Mouse (Mus musculus): Measurements from ENCODE around the gene Hist2h3c1.
"Not testable (repeated sequence)": the region's sequence is repeated elsewhere in the genome, so short reads cannot be mapped to it uniquely, and the experiment has no call there.

The Hist2h3c1 gene

DNA sequence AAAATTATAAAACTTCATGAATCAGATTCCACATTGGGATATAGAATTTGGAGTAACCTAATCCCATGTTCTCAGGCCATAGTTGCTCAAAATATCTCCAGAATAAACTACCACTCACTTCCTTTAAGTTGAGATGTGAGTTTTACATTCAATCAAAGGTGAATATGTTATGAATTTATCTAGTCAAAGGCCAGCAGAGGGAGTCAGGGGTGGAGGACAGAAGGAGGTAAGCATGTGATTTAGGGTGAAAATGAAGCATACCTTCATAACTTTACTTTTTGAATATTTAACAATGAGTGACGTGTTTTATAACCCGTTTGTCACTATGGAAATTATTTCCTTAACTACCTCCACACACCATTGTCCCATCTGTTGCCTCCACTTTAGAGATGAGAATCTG, 11.6 kb upstream of the Hist2h3c1 start:
- DNase-seq (ENCODE audit: low spot score in 2 of 2), result no peak

DNA sequence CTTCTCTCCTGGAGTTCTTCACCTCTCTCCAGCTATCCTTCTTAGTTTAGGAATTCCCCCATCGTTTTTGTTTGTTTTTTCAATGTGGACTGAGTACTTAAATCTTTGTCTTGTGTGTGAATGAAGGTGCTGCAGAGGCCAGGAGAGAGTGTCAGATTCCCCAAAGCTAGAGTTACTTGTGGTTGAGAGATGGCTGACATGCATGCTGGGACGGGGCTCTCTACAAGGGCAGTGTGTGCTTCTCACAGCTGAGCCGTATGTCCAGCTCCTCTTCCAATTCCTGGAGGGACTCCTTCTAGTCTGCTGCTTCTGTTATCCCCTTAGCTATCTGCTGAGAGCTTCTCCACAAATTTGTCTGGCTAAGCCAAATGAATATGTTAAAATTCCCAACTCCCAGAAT, 10.6 kb upstream of the Hist2h3c1 start:
- no peak for DNase-seq (ENCODE audit: low spot score in 2 of 2)

DNA sequence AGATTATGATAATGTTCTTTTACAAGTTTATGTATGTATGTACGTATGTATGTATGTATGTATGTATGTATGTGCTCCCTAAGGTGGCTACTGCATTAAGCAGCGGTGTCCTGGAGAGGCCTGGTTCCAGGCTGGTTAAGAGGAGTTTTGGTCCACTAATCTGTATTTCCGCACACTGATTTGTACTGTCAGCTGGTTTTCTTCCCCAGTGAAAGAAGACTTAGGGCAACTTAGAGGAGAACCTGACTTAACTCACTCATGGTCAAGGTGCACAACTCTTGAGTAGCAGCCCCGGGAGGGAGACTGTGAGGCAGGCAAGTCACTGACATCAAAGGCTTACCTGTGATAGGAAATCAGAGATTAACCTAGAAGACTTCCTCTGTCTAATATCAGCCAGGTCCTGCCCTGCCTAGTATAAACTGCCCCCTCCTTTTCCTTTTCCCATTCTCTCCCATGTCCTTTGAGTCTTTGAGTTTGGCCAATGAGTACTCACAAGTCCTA, 9.6 kb upstream of the Hist2h3c1 start:
- no peak for DNase-seq (ENCODE audit: low spot score in 2 of 2)

DNA sequence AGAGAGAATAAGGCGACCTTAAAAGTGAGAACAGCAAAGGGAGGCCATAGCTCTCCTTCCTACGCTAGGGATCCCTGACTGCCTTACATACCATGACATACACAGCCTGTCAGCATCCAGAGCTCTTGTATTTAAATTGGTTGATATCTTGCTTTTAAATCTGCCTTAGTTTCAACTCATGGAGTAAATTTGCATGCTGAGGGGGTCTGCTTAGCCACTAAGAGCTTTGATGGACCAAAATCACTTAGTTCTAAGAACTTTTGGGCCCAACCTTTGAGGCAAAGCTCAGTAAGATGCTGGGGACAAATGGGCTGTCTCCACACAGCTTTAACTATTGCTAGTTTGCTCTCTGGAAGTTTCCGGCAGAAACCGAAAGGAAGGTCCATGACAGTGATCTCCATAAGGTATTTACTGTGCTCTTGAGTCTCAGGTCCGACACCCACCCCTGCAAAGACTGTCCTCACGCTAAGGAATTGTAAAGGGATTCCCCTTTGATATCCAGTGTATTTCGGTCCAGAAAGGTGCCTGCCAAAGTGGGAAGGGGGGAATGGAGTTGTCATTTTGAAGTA, 9.1 kb upstream of the Hist2h3c1 start:
- DNase-seq (ENCODE audit: low spot score in 2 of 2), result no peak

DNA sequence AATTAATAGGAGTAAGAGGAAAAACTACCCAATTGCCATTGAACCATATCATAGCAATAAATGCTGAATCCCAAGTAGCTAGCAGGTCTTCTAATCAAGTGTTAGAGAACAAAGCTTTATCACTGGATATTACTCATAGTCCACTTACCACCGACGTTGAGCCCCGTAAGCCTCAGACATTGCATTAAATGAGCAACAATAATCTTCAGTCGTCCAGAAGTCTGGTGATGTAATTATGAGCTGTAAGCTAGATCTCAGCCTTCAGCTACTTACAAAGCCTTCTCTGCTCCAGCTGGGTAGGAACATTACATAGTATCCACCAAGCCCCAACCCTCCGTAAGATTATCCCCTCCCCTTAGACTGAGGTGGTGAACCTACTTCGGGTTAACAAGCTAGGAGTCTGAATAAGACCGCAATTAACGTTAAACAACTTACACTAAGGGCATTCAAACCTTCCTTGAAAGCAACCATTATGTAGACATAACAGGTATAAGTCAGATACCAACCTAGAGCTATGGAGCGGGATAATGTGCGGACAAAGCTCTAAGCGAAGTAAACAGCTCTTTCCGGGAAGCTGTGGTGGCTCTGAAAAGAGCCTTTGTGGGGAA, 8.5 kb upstream of the Hist2h3c1 start:
- DNase-seq (ENCODE audit: low spot score in 2 of 2), result no peak

DNA sequence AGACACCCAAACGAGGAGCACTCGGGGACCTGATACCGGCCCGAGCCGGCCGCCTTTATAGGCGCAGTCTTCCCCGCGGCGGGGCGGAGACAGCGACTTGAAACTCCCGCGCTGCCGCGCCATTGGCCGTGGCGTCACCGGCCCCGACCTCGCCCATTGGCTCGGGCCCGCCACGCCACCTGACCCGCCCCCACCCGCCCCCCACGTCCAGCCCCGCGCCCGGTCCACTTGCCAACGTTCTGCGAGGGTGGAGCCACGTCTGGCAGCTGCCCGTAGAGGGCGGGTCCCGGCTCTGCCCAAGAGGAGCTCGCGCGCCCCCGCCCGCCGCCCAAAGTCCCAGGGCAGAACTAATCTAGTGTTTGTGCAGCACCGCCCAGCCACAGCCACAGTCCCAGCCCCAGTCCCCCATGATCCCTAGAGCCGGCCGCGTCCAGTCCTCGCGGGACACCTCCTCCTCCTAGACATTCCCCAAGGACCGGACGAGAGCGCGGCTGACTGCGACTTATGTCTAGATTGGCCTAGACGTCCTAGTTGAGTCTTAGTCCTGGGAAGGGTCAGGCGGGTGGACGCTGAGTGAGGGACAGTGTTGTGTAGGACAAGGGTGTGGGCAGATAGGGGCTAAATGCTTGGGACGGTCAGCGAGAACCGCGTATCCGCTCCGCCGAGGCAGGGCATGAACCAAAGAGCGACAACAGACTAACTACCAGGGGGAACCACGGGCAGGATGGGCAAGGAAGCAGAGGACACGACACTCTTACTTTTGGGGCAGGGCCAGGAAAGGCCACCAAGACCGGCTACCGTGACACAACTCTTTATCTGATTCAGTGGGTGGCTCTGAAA, 7.3 kb upstream of the Hist2h3c1 start, which contains the start of gene Hist2h3c2:
Gene Hist2h3c2, minus strand, starts transcription at position 174 of the 840 bp plus-strand sequence.
- DNase-seq (ENCODE audit: low spot score in 2 of 2), result peak; percentile 47 to 57

DNA sequence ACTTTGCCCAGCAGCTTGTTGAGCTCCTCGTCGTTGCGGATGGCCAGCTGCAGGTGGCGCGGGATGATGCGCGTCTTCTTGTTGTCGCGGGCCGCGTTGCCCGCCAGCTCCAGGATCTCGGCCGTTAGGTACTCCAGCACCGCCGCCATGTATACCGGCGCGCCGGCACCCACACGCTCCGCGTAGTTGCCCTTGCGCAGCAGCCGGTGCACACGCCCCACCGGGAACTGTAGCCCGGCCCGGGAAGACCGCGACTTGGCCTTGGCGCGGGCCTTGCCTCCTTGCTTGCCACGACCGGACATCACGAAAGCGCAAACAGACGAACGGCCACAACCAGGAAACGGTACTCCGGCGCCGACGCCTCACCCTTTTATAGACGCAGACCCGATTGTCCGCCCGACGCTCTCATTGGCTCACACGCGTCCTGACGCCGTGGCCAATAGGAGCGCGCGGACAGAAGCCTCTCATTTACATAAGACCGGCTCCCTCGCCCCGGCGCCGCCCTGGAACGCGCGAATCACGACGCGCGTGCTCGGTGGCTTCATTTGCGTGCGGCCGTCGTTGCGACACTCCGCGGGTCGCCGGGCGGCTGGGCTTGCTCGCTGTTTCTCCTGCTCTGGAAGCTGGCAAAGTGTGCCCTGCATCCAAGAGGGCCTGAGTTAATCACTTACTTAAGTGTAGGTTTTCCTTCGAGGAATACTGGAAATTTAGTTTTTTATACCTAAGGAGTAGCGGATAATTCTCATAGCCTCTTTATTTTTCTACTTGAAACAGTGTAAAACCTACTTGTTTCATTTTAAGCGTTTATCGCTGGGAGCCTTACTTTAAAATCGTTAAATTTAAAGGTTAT, 6.3 kb upstream of the Hist2h3c1 start, which contains the start of gene Hist2h2aa2:
Gene Hist2h2aa2, minus strand, starts transcription at position 328 of the 850 bp plus-strand sequence.
- peak; percentile 96 to 98 for DNase-seq (ENCODE audit: low spot score in 2 of 2)

DNA sequence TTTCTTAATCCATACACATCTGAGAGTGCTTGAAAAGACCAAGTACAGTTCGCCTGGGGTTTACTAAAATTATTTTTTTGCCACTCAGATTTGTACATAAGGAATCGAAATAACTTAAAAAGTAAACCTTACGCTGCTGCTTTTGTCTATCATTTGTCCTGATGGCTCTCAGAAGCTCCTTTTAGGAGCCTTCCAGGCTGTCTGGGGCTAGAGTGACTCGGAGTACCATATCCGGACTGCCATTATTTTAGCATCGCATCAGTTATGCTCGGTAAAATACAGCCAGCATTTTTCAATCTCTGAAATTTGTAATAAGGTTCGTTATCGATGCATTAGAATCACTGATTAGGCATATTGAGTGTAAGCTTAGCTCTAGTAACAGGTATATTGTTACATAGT, 5.7 kb upstream of the Hist2h3c1 start:
- DNase-seq (ENCODE audit: low spot score in 2 of 2), result no peak

DNA sequence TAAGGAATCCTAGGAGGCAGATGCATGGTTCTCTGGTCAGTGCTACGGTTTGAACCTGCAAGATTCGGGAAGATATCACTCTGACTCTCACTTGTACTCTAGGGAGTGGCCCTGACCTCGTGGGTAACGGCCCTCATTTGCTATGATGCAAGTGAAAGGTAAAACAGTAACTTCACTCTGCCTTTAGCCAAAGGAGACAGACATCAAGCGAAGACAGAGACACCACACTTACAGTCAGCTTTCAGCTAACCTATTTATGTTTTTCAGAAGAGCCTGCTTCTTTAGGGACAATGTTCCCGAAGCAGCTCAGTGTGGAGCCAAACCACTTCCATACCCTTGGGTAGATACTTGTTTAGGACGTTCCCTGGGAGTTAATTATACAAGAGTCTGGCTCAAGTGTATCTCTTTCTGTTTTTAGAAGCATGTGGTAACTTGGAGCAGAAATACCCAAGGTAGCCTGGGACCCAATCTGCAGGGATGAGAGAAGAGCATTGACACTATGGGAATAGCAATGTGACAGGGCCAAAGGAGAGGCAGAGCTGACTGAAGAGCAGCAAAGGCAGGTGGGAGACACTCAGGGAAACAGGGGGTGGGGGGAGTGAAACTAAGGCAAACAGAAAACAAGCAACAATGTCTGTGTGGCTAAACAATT, 2.4 kb upstream of the Hist2h3c1 start:
- no peak for DNase-seq (ENCODE audit: low spot score in 2 of 2)

DNA sequence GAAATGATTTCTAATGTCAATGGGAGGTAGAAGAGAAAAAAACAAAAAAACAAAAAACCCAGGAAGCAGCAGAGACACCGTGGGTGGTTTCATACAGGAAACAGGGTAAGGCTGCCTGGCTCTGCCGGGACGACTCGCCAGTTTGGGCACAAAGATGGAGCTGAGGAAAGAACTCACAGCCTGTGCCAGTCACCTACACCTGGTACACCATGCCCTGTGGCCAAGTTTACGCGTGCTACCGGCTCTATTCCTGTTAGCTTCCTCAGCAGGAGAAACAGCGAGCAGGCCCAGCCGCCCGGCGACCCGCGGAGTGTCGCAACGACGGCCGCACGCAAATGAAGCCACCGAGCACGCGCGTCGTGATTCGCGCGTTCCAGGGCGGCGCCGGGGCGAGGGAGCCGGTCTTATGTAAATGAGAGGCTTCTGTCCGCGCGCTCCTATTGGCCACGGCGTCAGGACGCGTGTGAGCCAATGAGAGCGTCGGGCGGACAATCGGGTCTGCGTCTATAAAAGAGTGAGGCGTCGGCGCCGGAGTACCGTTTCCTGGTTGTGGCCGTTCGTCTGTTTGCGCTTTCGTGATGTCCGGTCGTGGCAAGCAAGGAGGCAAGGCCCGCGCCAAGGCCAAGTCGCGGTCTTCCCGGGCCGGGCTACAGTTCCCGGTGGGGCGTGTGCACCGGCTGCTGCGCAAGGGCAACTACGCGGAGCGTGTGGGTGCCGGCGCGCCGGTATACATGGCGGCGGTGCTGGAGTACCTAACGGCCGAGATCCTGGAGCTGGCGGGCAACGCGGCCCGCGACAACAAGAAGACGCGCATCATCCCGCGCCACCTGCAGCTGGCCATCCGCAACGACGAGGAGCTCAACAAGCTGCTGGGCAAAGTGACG, 1.2 kb upstream of the Hist2h3c1 start, which contains the start of gene Hist2h2aa1:
Gene Hist2h2aa1, plus strand, starts transcription at position 495 of the 884 bp plus-strand sequence.
- peak; percentile 78 to 79 for DNase-seq (ENCODE audit: low spot score in 2 of 2)

DNA sequence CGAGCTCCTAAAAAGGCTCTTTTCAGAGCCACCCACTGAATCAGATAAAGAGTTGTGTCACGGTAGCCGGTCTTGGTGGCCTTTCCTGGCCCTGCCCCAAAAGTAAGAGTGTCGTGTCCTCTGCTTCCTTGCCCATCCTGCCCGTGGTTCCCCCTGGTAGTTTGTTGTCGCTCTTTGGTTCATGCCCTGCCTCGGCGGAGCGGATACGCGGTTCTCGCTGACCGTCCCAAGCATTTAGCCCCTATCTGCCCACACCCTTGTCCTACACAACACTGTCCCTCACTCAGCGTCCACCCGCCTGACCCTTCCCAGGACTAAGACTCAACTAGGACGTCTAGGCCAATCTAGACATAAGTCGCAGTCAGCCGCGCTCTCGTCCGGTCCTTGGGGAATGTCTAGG, 467 bp upstream of the Hist2h3c1 start:
- DNase-seq (ENCODE audit: low spot score in 2 of 2), result not testable (repeated sequence)

DNA sequence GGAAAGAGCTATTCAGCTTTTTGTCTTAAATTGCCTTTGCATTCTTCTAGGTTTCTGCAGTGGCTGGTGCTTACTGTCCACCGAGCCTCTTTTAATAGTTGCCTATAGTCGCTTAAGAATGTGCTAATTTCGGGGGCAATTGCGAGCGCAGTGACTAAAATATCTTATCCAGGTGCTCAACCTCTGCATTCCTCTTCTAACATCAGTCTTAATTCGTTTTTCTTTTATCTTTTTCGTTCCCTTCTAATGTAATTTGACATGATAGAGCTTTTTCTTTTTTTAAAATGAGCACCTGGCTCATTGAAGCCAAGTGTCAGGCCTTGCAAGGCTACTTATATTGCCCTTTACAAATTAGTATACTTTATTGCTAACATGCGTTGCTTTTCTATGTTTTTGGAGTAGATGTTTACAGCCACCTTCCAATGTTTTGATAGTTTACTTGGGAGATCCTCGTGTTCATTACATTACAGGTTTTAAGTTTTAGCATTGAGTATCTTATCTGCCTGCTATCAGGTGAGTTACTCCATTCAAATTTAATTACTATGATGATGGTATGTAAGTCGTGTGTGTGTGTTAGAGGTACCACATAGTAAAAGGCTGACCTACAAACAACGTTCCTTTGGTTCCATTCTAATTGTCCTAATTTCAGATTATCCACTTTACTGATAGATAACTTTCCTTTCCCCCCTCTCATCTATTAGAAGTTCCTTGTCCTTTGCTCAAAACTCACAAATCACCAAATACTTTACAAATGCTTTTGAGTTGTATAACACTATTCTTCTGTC, 1.1 kb downstream of the Hist2h3c1 start:
- DNase-seq (ENCODE audit: low spot score in 2 of 2), result no peak

DNA sequence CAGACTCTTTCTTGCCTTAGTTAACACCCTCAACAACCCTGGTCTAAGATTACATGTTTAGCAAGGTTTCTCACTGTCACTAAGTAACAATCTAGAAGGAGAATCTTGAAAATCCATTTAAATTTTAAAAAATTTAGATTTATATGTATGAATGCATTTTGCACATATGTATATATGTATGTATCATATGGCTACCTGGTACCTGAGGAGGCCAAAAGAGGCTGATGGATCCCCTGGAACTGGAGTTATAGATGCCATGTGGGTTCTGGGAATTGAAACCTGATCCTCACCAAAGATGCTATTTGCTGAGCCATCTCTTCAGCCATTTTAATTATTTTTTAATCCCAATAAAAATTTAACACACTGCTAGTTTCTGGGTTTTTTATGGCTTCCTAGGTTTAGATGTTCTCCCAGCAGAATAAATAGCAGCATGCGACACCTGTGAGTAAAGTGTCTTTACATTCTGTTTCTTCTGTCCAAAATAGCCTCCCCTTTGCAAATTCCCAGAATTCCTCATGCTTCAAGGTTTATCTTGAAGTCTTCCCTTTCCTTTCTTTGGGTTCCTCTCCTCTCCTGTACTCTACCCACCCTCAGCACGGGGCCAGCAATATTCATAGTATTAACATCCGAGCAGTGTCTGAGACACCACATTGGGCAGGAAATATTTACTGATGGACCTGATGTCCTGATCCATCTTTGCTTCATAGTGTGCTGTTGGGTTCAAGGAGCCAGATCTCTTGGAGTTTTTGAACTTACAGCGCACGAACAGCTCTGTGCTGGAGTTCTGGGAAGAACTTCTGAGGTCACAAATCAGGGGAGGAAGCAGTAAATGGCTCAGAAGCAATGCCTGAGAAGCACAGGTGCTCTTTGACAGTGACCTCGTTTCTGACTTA, 1.9 kb downstream of the Hist2h3c1 start:
- DNase-seq (ENCODE audit: low spot score in 2 of 2), result no peak

DNA sequence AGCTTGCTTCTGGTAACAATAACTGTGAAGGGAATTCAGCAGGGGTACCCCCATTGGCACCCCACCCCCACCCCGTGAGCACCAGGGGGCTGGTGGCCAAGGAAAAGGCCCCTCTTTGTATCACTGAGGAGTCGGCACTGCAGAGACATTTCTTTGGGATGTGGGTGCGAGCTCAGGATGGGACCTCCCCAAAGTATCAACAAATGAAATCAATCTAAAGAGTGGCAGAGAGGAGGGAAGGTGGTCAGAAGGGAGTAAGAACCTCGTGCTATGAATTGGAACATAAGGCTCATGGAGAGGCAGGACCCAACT, 2.5 kb downstream of the Hist2h3c1 start:
- DNase-seq (ENCODE audit: low spot score in 2 of 2), result no peak

DNA sequence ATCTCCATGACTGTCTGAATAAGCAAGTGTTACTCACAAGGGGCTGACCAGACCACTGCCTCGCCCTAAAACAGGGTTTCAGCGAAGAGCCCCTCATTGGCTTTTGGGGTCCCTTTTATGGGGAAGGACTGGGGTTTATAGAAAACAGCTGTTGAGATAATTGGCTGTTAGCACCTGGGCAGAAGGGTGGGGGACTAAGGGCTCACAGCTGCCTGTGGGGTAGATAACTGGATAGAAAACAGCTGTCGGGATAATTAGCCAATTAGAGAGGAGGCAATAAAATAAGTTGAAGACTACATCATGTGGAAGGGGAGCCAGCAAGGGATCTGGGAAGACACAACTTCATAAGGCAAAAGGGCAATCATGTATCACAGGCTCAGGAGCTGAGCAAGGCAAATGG, 4.4 kb downstream of the Hist2h3c1 start:
- DNase-seq (ENCODE audit: low spot score in 2 of 2), result no peak

DNA sequence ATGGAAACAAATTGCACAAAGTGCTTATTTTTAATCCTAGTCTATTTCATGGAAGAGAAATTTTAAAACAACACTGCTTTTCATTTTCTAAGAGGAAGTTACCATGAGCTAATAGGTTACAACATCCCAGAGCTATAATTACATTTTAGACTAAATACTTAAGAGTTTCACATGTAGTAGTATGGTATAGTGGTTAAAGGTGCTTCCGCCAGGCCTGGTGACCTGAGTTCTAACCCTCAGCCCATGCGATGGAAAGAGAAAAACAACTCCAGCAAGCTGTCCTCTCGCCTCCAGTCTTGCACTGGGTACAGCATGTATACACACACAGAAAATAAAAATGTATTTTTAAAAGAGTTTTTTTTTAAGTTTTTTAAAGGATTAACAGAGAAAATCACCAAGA, 5.3 kb downstream of the Hist2h3c1 start:
- no peak for DNase-seq (ENCODE audit: low spot score in 2 of 2)

DNA sequence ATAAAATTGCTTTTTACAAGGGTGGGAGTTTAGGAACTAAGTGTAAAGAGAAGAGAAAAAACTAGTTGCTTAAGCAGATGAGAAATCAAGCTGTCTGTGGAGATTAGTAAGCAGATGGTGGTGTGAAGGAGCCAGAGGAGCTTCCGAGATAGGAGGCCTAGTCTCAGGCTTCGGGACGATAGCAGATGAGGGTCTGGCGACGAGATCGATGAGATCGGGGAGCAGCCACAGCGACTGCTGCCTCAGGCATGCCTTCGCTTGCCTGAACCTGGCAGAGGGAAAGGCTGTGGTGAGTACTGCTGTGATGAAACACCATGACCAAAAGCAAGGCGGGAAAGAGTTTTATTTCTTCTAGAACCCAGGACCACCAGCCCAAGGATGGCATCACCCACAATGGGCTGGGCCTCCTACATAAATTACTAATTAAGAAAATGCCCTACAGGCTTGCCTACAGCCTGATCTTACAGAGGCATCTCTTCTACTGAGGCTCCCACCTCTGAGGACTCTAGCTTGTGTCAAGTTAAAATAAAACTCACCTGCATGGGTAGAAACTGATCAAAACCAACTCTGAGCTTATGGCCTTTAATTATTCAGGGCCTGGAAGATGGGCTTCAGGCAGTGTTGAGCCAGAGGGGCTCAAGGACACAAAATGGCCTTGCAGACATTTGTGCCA, 8.3 kb downstream of the Hist2h3c1 start:
- DNase-seq (ENCODE audit: low spot score in 2 of 2), result no peak

Data from spleen, postnatal 14 days (tissue).